Mouse (Mus musculus): ENCODE results near the gene Fam47c.

Fam47c gene

DNA sequence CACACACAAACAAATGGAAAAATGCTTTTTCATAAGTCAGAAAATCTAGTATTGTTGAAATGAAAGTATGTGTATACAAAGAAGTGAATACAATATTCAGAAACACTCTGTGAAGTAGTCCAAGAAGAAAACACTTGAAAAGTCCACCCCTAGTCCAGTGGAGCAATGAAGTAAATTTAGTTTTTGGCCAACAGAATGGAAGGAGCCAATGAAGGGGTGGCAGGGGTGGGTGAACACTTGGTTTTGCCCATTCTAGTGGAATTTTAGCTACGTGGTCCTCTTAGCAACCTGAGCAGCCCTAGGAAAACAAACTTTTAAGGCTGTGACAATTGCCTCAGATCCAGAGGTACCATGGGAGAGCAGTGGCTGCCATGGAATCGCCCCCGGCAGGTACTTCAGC lies at the start of gene Fam47c:
Gene Fam47c, plus strand, starts transcription at position 301 of the 400 bp plus-strand sequence.
- no peak for DNase-seq (ENCODE audit: low read depth, low spot score)

DNA sequence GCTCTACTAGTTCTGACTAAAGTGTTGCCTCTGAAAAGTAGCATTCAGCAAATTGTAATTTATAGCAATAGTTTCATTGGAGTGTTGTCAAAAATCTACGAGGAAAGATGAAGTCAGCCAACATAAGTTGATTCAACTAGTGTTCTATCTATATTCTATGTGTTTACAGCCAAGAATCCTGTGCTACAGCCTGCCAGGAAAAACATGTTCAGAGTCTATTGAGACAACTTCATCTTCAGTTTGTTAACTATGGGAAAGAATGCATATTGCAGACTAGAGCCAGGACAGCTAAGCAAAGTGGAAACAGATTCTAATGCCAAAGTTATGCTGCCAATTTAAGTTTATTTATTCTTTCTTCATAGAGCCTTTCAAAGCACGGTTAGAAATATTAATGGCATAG lies 31.8 kb downstream of the Fam47c start:
- DNase-seq (ENCODE audit: low read depth, low spot score) = no peak

DNA sequence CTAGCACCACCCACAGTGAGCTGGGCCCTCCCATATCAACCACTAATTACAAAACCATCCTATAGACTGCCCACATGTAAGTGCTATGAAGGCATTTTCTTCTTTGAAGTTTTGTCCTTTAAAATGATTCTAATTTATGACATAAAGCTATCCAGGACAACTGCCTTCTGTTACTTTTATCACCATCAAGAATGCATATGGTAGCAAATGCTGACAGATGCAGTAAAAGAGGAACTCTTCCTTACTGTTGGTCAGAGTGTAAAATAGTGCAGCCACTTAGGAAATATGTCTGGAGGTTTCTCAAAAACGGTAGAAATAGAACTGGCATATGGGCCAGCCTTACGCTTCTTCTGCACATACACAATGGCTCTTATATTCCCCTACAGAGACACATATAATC lies 39.5 kb downstream of the Fam47c start:
- DNase-seq (ENCODE audit: low read depth, low spot score) = no peak

Data from ES-CJ7 (cell line).